Mouse (Mus musculus) myocyte (in vitro differentiated cells): ENCODE data around the gene Mgst2.

Source experiments
- CEBPB ChIP-seq: IDR thresholded peaks from 2 replicates; pipeline ENCODE4 v1.6.1; 2011; ENCODE audit warnings: mild to moderate bottlenecking, moderate library complexity; ENCODE audit not compliant: poor library complexity, insufficient read depth, severe bottlenecking
- E2F4 ChIP-seq: IDR thresholded peaks from one replicate; pipeline ENCODE4 v1.6.1; 2011; ENCODE audit warnings: mild to moderate bottlenecking, control low read depth, moderate library complexity; ENCODE audit not compliant: insufficient read depth
- MAX ChIP-seq: IDR thresholded peaks from one replicate; pipeline ENCODE4 v1.6.1; 2011; ENCODE audit warnings: low read depth, mild to moderate bottlenecking, control low read depth
- POLR2A ChIP-seq: IDR thresholded peaks from one replicate; pipeline ENCODE4 v1.6.1; 2011; ENCODE audit warnings: low read depth, mild to moderate bottlenecking, control low read depth, moderate library complexity; ENCODE audit not compliant: insufficient read length
- POLR2AphosphoS2 ChIP-seq: IDR thresholded peaks from one replicate; pipeline ENCODE4 v1.6.1; 2011; ENCODE audit warnings: low read depth, control low read depth; ENCODE audit not compliant: insufficient read length
- TCF12 ChIP-seq: IDR thresholded peaks from one replicate; pipeline ENCODE4 v1.6.1; 2011; ENCODE audit warnings: mild to moderate bottlenecking, control low read depth; ENCODE audit not compliant: poor library complexity, insufficient read depth, severe bottlenecking
- USF1 ChIP-seq: IDR thresholded peaks from one replicate; pipeline ENCODE4 v1.6.1; 2011; ENCODE audit warnings: low read depth, mild to moderate bottlenecking, control low read depth, moderate library complexity

- TF ChIP-seq USF1 (no peak), MAX (no peak), POLR2A (no peak), TCF12 (no peak), CEBPB (no peak), POLR2AphosphoS2 (no peak), E2F4 (no peak)
Measured at GRCm38 (mm10) chr3:51668607-51669006, 8.4 kb downstream of the Mgst2 start.
